Mouse (Mus musculus) midbrain, embryonic 14.5 days (tissue): ENCODE measurements around the gene Syt16. TPM values are rescaled to one million over a fixed set of nuclear protein-coding genes. Genes with fewer than 3 reads are reported as not detected.

Experiments used
- ATAC-seq: fragments of 200-750 bp; cut with Nextera tagmentation; 2 replicates; pipeline ENCODE4 v1.8.0; 2017; ENCODE audit warnings: moderate number of reproducible peaks, moderate library complexity; ENCODE audit not compliant: low FRiP score, low TSS enrichment
- DNase-seq: peaks from one replicate; pipeline ENCODE4 v3.0.0-alpha.2; 2015
- H3K27ac ChIP-seq: fragments of 300-500 bp; sonication (generic); replicated peaks from 2 replicates; pipeline ENCODE4 v1.5.1; 2014; ENCODE audit warnings: mild to moderate bottlenecking, low read depth, low read length, moderate library complexity
- H3K27me3 ChIP-seq: fragments of 300-500 bp; sonication (generic); 2 replicates; pipeline ENCODE4 v1.6.1; 2014; ENCODE audit warnings: low read length, control low read depth, mixed read lengths; ENCODE audit not compliant: control insufficient read depth, insufficient read depth
- H3K36me3 ChIP-seq: fragments of 300-500 bp; sonication (generic); 2 replicates; pipeline ENCODE4 v1.6.1; 2014; ENCODE audit warnings: low read length, control low read depth; ENCODE audit not compliant: control insufficient read depth, insufficient read depth
- H3K4me1 ChIP-seq: fragments of 300-500 bp; sonication (generic); 2 replicates; pipeline ENCODE4 v1.6.1; 2014; ENCODE audit warnings: mild to moderate bottlenecking, antibody characterized with exemption, low read length, control low read depth; ENCODE audit not compliant: control insufficient read depth, insufficient read depth
- H3K4me2 ChIP-seq: fragments of 300-500 bp; sonication (generic); 2 replicates; pipeline ENCODE4 v1.6.1; 2014; ENCODE audit warnings: mild to moderate bottlenecking, low read length, moderate library complexity
- H3K4me3 ChIP-seq: fragments of 300-500 bp; sonication (generic); replicated peaks from 2 replicates; pipeline ENCODE4 v1.5.1; 2014; ENCODE audit warnings: low read depth, low read length
- H3K9ac ChIP-seq: fragments of 300-500 bp; sonication (generic); replicated peaks from 2 replicates; pipeline ENCODE4 v1.6.1; 2014; ENCODE audit warnings: mild to moderate bottlenecking, low read length, moderate library complexity
- H3K9me3 ChIP-seq: fragments of 300-500 bp; sonication (generic); 2 replicates; pipeline ENCODE4 v1.6.1; 2016; ENCODE audit warnings: low read length, control low read depth, mixed read lengths; ENCODE audit not compliant: control insufficient read depth
- WGBS: fragments of 180-500 bp; shearing (Covaris S2); extraction: QIAGEN DNeasy Blood & Tissue Kit; methylation state at CpG from one replicate; pipeline ENCODE4 v1.1.7; 2014; 5-methylcytosine and 5-hydroxymethylcytosine counted together
- polyA plus RNA-seq: library from polyadenylated mRNA; unstranded; fragments of >200 nt; fragmentation: Nextera tagmentation; extraction: Ambion mirVana; gene quantifications from 2 replicates; pipeline ENCODE4 v1.2.1, GENCODE M21; 2014

Gene Syt16
- polyA plus RNA-seq, 1 experiment from 2014 or later = 88.4 TPM

DNA sequence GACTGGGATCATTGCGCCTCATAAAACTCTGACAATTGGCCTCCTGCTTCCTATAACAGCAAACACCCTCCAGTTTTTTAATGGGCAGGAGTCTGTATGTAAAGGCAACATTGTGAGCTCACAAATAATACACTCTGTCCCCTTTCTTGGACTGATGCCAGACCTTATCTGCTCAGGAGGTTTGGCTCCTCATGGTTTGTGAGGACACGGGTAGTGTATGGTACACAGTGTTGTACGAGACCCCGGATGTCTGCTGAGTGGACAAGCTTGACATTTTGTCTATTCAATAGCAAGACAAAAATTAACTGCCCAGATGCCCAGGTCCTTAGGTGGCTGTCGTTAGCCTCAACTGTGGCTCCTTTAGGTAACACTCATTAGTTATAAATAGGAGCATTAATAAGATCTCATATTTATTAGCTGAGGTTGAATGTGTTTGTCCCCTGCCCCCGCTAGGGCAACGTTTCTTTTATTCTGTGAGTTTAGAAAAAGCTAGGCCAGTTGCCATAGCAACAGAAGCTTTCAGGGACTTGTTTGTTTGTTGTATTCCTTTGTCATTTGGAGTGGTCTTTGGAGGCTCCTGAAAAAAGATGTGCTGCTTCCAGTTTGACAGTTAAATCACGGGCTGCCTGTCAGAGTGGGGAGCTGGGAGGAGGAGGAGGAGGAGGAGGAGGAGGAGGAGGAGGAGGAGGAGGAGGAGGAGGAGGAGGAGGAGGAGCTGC is 101.3 kb downstream of the Syt16 start:
- Histone ChIP-seq H3K27ac (peak overlapping the region; percentile 10; the same call in 1 of the 2 replicates), H3K4me3 (no peak overlapping the region), H3K4me1 (peaks cover 13% of the 10 kb centered on the region; the same call in 1 of the 2 replicates), H3K4me2 (no peak overlapping the region), H3K27me3 (no peaks in the 10 kb centered on the region), H3K36me3 (no peaks in the 10 kb centered on the region), H3K9ac (no peak overlapping the region), H3K9me3 (no peaks in the 10 kb centered on the region)
- WGBS = 26% methylated on average over 8 of the region's 8 CpGs
- no peak; the same call in 1 of the 2 replicates for ATAC-seq
- peak; percentile 82 for DNase-seq

GRCm38 (mm10) chr12:74105811-74106513 is 108.5 kb downstream of the Syt16 start:
- Histone ChIP-seq H3K4me1 (peaks cover 5% of the 10 kb centered on the region; the same call in 1 of the 2 replicates), H3K9ac (no peak overlapping the region), H3K36me3 (no peaks in the 10 kb centered on the region), H3K9me3 (no peaks in the 10 kb centered on the region), H3K27me3 (no peaks in the 10 kb centered on the region), H3K27ac (peak overlapping the region; percentile 55; the same call in 1 of the 2 replicates), H3K4me2 (no peak overlapping the region), H3K4me3 (no peak overlapping the region)
- DNase-seq (no peak), ATAC-seq (no peak)
- 69% methylated on average over 6 of the region's 6 CpGs for WGBS

DNA sequence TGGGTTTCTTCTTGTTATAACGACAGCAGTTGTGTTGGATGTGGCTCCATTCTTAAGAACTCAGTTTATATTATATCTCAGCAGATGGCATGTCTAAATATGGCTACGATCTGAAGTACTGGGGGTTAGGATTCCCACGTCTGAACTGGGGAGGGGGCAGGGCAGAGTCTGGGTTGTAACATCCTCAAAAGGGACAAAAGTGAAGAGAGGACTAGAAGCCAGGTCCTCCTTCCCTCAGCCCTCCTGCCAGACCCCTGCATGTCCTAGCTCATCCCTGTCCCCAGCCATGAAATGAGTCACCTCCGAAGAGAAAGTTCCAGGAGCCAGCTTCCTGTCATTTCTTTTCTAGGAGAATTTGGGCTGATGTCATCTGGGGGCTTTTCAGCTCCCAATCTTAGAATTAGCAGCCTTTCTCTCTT is 111.2 kb downstream of the Syt16 start:
- Histone ChIP-seq H3K36me3 (no peaks in the 10 kb centered on the region), H3K4me3 (no peak overlapping the region), H3K9ac (no peak overlapping the region), H3K4me1 (peaks cover 5% of the 10 kb centered on the region; the same call in 1 of the 2 replicates), H3K9me3 (no peaks in the 10 kb centered on the region), H3K27ac (no peak overlapping the region), H3K27me3 (no peaks in the 10 kb centered on the region), H3K4me2 (no peak overlapping the region)
- ATAC-seq (no peak), DNase-seq (no peak)
- WGBS = 51% methylated on average over 4 of the region's 4 CpGs

DNA sequence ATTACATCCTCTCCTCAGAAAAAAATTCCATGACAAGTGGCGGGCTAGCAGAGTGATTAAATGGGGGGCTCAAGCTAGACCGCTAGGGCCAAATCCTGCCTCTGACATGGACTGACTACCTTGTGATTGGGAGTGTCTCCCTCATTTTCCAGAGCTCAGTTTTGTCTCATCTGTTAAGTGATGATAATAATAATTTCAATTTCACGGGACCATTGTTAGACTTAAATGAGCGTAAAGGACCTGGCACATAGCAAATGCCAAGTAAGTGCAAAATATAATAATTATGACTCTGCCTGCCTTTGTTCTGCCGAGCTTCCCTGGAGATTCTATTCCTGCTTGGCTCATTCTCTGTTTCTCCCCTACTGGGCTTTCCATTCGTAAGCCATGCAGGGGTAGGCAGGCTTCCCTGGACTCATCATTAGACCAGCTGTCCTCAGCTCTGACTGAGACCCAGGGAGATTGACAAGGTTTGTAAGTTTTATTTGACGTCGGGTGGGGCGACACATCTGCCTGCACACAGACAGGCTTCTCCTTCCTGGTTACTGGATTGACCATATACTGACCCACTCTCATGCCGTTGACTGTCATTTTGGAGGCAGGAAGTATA is 112.1 kb downstream of the Syt16 start:
- no peak overlapping the region for H3K4me2 ChIP-seq
- H3K9me3 ChIP-seq = no peaks in the 10 kb centered on the region
- no peak overlapping the region for H3K27ac ChIP-seq
- no peaks in the 10 kb centered on the region for H3K27me3 ChIP-seq
- no peak overlapping the region for H3K9ac ChIP-seq
- peak; percentile 46 for DNase-seq
- 38% methylated on average over 10 of the region's 10 CpGs for WGBS
- H3K4me3 ChIP-seq = no peak overlapping the region
- no peak; the same call in 1 of the 2 replicates for ATAC-seq
- H3K36me3 ChIP-seq = no peaks in the 10 kb centered on the region
- H3K4me1 ChIP-seq = peaks cover 5% of the 10 kb centered on the region; the same call in 1 of the 2 replicates

GRCm38 (mm10) chr12:74116825-74117224 is 119.4 kb downstream of the Syt16 start:
- WGBS = 43% methylated on average over 6 of the region's 6 CpGs
- no peak for DNase-seq
- no peak for ATAC-seq
- H3K4me2 ChIP-seq = no peak overlapping the region
- H3K9ac ChIP-seq = no peak overlapping the region
- H3K4me3 ChIP-seq = no peak overlapping the region
- no peaks in the 10 kb centered on the region for H3K27me3 ChIP-seq
- no peaks in the 10 kb centered on the region for H3K36me3 ChIP-seq
- H3K9me3 ChIP-seq = 0 out of 2 replicates have a peak, but pooled peaks cover 4% of the 10 kb centered on the region
- 0 out of 2 replicates have a peak, but pooled peaks cover 2% of the 10 kb centered on the region for H3K4me1 ChIP-seq
- H3K27ac ChIP-seq = no peak overlapping the region

DNA sequence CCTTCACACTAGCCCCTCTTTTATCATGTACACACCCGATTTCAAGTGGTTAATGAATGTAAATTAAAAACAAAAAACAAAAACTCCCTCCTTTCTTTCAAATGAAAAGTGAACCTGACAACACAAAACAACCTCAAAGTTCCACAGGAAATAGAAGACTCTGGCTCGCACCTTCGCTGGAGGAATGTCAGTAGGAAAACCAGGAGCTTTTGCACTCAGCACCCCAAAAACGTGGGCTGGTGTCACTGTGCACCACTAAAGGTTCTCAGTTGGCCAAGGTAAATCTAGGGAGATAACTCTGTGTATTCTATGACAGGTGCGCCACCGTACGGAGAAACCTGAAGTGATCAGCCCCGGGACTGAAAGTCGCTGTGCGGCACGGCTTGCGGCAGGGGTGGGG is 128.3 kb downstream of the Syt16 start:
- H3K4me1 ChIP-seq = no peaks in the 10 kb centered on the region
- no peak overlapping the region for H3K4me3 ChIP-seq
- peaks cover 13% of the 10 kb centered on the region for H3K9me3 ChIP-seq
- H3K27me3 ChIP-seq = no peaks in the 10 kb centered on the region
- WGBS = 88% methylated on average over 12 of the region's 12 CpGs
- H3K9ac ChIP-seq = no peak overlapping the region
- no peak for ATAC-seq
- DNase-seq = no peak
- H3K36me3 ChIP-seq = 0 out of 2 replicates have a peak, but pooled peaks cover 3% of the 10 kb centered on the region
- no peak overlapping the region for H3K27ac ChIP-seq
- H3K4me2 ChIP-seq = no peak overlapping the region

DNA sequence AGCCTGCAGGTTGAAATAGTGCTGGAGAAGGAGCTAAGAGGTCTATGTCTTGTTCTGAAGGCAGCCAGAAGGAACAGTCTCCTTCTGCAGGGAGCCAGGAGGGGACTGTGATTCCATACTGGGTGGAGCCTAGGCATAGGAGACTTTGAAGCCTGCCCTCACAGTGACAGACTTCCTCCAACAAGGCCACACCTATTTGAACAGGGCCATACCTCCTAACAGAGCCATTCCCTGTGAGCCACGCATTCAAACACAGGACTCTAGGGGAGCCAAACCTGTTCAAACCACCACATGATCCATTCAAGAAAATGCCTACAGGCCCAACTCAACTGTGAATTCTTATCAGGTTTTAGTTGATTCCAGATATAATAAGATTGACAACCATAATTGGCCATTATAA is 130.8 kb downstream of the Syt16 start:
- Histone ChIP-seq H3K4me1 (peaks cover 8% of the 10 kb centered on the region), H3K9ac (no peak overlapping the region), H3K4me3 (no peak overlapping the region), H3K27me3 (no peaks in the 10 kb centered on the region), H3K9me3 (peaks cover 13% of the 10 kb centered on the region), H3K4me2 (no peak overlapping the region), H3K36me3 (0 out of 2 replicates have a peak, but pooled peaks cover 3% of the 10 kb centered on the region), H3K27ac (no peak overlapping the region)
- WGBS = 79% methylated on average over 1 of the region's 1 CpGs
- ATAC-seq = no peak
- DNase-seq = no peak

DNA sequence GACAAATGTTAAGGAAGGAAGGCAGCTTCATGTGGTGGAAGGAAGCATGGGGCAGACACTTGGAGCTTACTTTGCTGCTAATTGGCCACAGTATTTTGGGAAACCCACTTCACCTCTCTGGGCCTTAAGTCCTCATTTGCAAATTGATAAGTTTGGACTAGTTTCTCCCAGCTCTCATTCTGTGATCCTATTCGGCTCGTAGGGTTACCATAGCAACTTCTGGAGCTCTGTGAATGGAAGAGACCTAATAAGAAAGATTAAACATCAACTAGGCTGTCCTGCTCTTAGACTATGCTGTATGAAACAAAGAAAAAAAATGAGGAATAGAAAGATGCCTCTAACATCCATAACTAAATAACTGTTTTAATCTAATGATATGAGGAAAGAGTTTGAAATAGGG is 134.3 kb downstream of the Syt16 start:
- ATAC-seq = no peak
- WGBS = 6% methylated on average over 2 of the region's 2 CpGs
- peaks cover 8% of the 10 kb centered on the region for H3K4me1 ChIP-seq

More for the DNA sequence above, 134.3 kb downstream of the Syt16 start:
- Histone ChIP-seq H3K4me2 (no peak overlapping the region), H3K27ac (no peak overlapping the region), H3K4me3 (no peak overlapping the region), H3K36me3 (0 out of 2 replicates have a peak, but pooled peaks cover 3% of the 10 kb centered on the region), H3K9me3 (0 out of 2 replicates have a peak, but pooled peaks cover 4% of the 10 kb centered on the region), H3K27me3 (no peaks in the 10 kb centered on the region), H3K9ac (no peak overlapping the region)
- DNase-seq = peak; percentile 58
